Mouse (Mus musculus): ENCODE results near the gene Frem2. TPM values are rescaled to one million over a fixed set of nuclear protein-coding genes. Genes with fewer than 3 reads are reported as not detected.

The Frem2 gene
- total RNA-seq, 2 experiments from 2014 or later: 1.4 to 2.2 TPM

GRCm38 (mm10) chr3:53656328-53656877, 752 bp downstream of the Frem2 start:
- intact Hi-C loops (cut with DNase I): no loop called here
- peak overlapping the region; percentile 48 for H3K4me3 ChIP-seq
- no peak for TF ChIP-seq CTCF (IDR thresholded peaks at IDR 0.05)
- peak in 1 of 2 experiments; percentile 25 for DNase-seq (ENCODE audit: extremely low spot score in 1 of 2, low spot score in 2 of 2)
- H3K27ac ChIP-seq: no peak overlapping the region

- H3K27ac ChIP-seq: no peak overlapping the region
- H3K4me3 ChIP-seq: no peak overlapping the region
- intact Hi-C loops (cut with DNase I): no loop called here
- no peak for TF ChIP-seq CTCF (IDR thresholded peaks at IDR 0.05)
- no peak for DNase-seq (ENCODE audit: extremely low spot score in 1 of 2, low spot score in 2 of 2)
Observed at GRCm38 (mm10) chr3:53655343-53655742, 1.8 kb downstream of the Frem2 start.

- H3K4me3 ChIP-seq: no peak overlapping the region
- no peak for DNase-seq (ENCODE audit: extremely low spot score in 1 of 2, low spot score in 2 of 2)
- no peak overlapping the region for H3K27ac ChIP-seq
- no peak for TF ChIP-seq CTCF (IDR thresholded peaks at IDR 0.05)
- intact Hi-C loops (cut with DNase I): no loop called here
Observed at GRCm38 (mm10) chr3:53650003-53650748, 7.0 kb downstream of the Frem2 start.

GRCm38 (mm10) chr3:53649425-53649824, 7.7 kb downstream of the Frem2 start:
- TF ChIP-seq CTCF (IDR thresholded peaks at IDR 0.05): no peak
- no peak for DNase-seq (ENCODE audit: extremely low spot score in 1 of 2, low spot score in 2 of 2)
- intact Hi-C loops (cut with DNase I): no loop called here
- no peak overlapping the region for H3K4me3 ChIP-seq
- no peak overlapping the region for H3K27ac ChIP-seq

GRCm38 (mm10) chr3:53648902-53649301, 8.3 kb downstream of the Frem2 start:
- DNase-seq (ENCODE audit: extremely low spot score in 1 of 2, low spot score in 2 of 2): no peak
- H3K4me3 ChIP-seq: no peak overlapping the region
- no peak; the same call in 1 of the 2 replicates for TF ChIP-seq CTCF (IDR thresholded peaks at IDR 0.05)
- intact Hi-C loops (cut with DNase I): no loop called here
- no peak overlapping the region for H3K27ac ChIP-seq

- intact Hi-C loops (cut with DNase I): no loop called here
- TF ChIP-seq CTCF (IDR thresholded peaks at IDR 0.05): no peak
- Histone ChIP-seq H3K4me3 (no peak overlapping the region), H3K27ac (no peak overlapping the region)
- no peak for DNase-seq (ENCODE audit: extremely low spot score in 1 of 2, low spot score in 2 of 2)
Observed at GRCm38 (mm10) chr3:53635948-53636347, 21.2 kb downstream of the Frem2 start.

GRCm38 (mm10) chr3:53631126-53631525, 26.0 kb downstream of the Frem2 start:
- intact Hi-C loops (cut with DNase I): no loop called here
- Histone ChIP-seq H3K4me3 (no peak overlapping the region), H3K27ac (no peak overlapping the region)
- DNase-seq (ENCODE audit: extremely low spot score in 1 of 2, low spot score in 2 of 2): no peak
- TF ChIP-seq CTCF (IDR thresholded peaks at IDR 0.05): no peak

- Histone ChIP-seq H3K27ac (no peak overlapping the region), H3K4me3 (no peak overlapping the region)
- DNase-seq (ENCODE audit: extremely low spot score in 1 of 2, low spot score in 2 of 2): no peak
- intact Hi-C loops (cut with DNase I): no loop called here
- no peak for TF ChIP-seq CTCF (IDR thresholded peaks at IDR 0.05)
Observed at GRCm38 (mm10) chr3:53630630-53631029, 26.5 kb downstream of the Frem2 start.

- DNase-seq (ENCODE audit: extremely low spot score in 1 of 2, low spot score in 2 of 2): no peak
- TF ChIP-seq CTCF (IDR thresholded peaks at IDR 0.05): no peak
- Histone ChIP-seq H3K27ac (no peak overlapping the region), H3K4me3 (no peak overlapping the region)
- intact Hi-C loops (cut with DNase I): no loop called here
Observed at GRCm38 (mm10) chr3:53629966-53630365, 27.2 kb downstream of the Frem2 start.

GRCm38 (mm10) chr3:53623222-53623621, 33.9 kb downstream of the Frem2 start:
- intact Hi-C loops (cut with DNase I): no loop called here
- Histone ChIP-seq H3K27ac (no peak overlapping the region), H3K4me3 (no peak overlapping the region)
- TF ChIP-seq CTCF (IDR thresholded peaks at IDR 0.05): no peak
- no peak for DNase-seq (ENCODE audit: extremely low spot score in 1 of 2, low spot score in 2 of 2)

- DNase-seq (ENCODE audit: extremely low spot score in 1 of 2, low spot score in 2 of 2): no peak
- Histone ChIP-seq H3K27ac (no peak overlapping the region), H3K4me3 (no peak overlapping the region)
- intact Hi-C loops (cut with DNase I): no loop called here
- TF ChIP-seq CTCF (IDR thresholded peaks at IDR 0.05): no peak
Observed at GRCm38 (mm10) chr3:53620978-53621377, 36.2 kb downstream of the Frem2 start.

- H3K27ac ChIP-seq: no peak overlapping the region
- intact Hi-C loops (cut with DNase I): no loop called here
- no peak for DNase-seq (ENCODE audit: extremely low spot score in 1 of 2, low spot score in 2 of 2)
- H3K4me3 ChIP-seq: no peak overlapping the region
- no peak for TF ChIP-seq CTCF (IDR thresholded peaks at IDR 0.05)
Observed at GRCm38 (mm10) chr3:53620355-53620754, 36.8 kb downstream of the Frem2 start.

GRCm38 (mm10) chr3:53611106-53611505, 46.0 kb downstream of the Frem2 start:
- no peak for TF ChIP-seq CTCF (IDR thresholded peaks at IDR 0.05)
- intact Hi-C loops (cut with DNase I): no loop called here
- no peak overlapping the region for H3K4me3 ChIP-seq
- H3K27ac ChIP-seq: no peak overlapping the region
- no peak for DNase-seq (ENCODE audit: extremely low spot score in 1 of 2, low spot score in 2 of 2)
